Mouse (Mus musculus) liver, embryonic 13.5 days (tissue): ENCODE measurements around the gene Kcnq1. TPM values are rescaled to one million over a fixed set of nuclear protein-coding genes. Genes with fewer than 3 reads are reported as not detected.

Experiments
- ATAC-seq: fragments of 200-750 bp; cut with Nextera tagmentation; 2 replicates; pipeline ENCODE4 v1.8.0; 2017; ENCODE audit warnings: low read depth, mild to moderate bottlenecking, moderate number of reproducible peaks, moderate library complexity
- DNase-seq: peaks from one replicate; pipeline ENCODE4 v3.0.0; 2022
- H3K27ac ChIP-seq: fragments of 300-500 bp; sonication (generic); 2 replicates; pipeline ENCODE4 v1.5.1; 2015; ENCODE audit warnings: moderate library complexity, mild to moderate bottlenecking, inconsistent platforms
- H3K27me3 ChIP-seq: fragments of 300-500 bp; sonication (generic); 2 replicates; pipeline ENCODE4 v1.6.1; 2015; ENCODE audit warnings: mild to moderate bottlenecking, inconsistent platforms
- H3K36me3 ChIP-seq: fragments of 300-500 bp; sonication (generic); 2 replicates; pipeline ENCODE4 v1.6.1; 2015; ENCODE audit warnings: mild to moderate bottlenecking, inconsistent platforms
- H3K4me1 ChIP-seq: fragments of 300-500 bp; sonication (generic); replicated peaks from 2 replicates; pipeline ENCODE4 v1.6.1; 2015; ENCODE audit warnings: inconsistent platforms
- H3K4me2 ChIP-seq: fragments of 300-500 bp; sonication (generic); 2 replicates; pipeline ENCODE4 v1.6.1; 2015; ENCODE audit warnings: inconsistent platforms, mild to moderate bottlenecking, moderate library complexity
- H3K4me3 ChIP-seq: fragments of 300-500 bp; sonication (generic); replicated peaks from 2 replicates; pipeline ENCODE4 v1.5.1; 2015; ENCODE audit warnings: mild to moderate bottlenecking, inconsistent platforms
- H3K9ac ChIP-seq: fragments of 300-500 bp; sonication (generic); 2 replicates; pipeline ENCODE4 v1.6.1; 2015; ENCODE audit warnings: mild to moderate bottlenecking, inconsistent platforms
- H3K9me3 ChIP-seq: fragments of 300-500 bp; sonication (generic); replicated peaks from 2 replicates; pipeline ENCODE4 v1.6.1; 2016; ENCODE audit warnings: inconsistent platforms
- whole genome bisulfite sequencing: fragments of 180-500 bp; shearing (Covaris S2); methylation state at CpG from one replicate; pipeline ENCODE4 v1.1.7; 2015; ENCODE audit not compliant: insufficient replicate concordance; 5-methylcytosine and 5-hydroxymethylcytosine counted together
- polyA plus RNA-seq: library from polyadenylated mRNA; unstranded; fragments of >200 nt; fragmentation: Nextera tagmentation; extraction: Ambion mirVana; gene quantifications from 2 replicates; pipeline ENCODE4 v1.2.1, GENCODE M21; 2015

The Kcnq1 gene
- polyA plus RNA-seq, 1 experiment from 2014 or later = 0.27 TPM

GRCm38 (mm10) chr7:143283625-143284024 is 177.5 kb downstream of the Kcnq1 start:
- 0 out of 2 replicates have a peak, but pooled peaks cover 3% of the 10 kb centered on the region for H3K36me3 ChIP-seq
- H3K4me2 ChIP-seq = no peak overlapping the region
- H3K9ac ChIP-seq = no peak overlapping the region
- no peak overlapping the region for H3K4me3 ChIP-seq
- ATAC-seq = no peak
- no peaks in the 10 kb centered on the region for H3K9me3 ChIP-seq
- peaks cover 76% of the 10 kb centered on the region for H3K4me1 ChIP-seq
- no peaks in the 10 kb centered on the region for H3K27me3 ChIP-seq
- DNase-seq = no peak
- H3K27ac ChIP-seq = no peak overlapping the region
- WGBS = 33% methylated on average over 2 of the region's 2 CpGs

GRCm38 (mm10) chr7:143284866-143285265 is 178.7 kb downstream of the Kcnq1 start:
- no peak overlapping the region for H3K9ac ChIP-seq
- ATAC-seq (no peak), DNase-seq (no peak)
- H3K4me2 ChIP-seq = no peak overlapping the region
- H3K27ac ChIP-seq = no peak overlapping the region; the same call in 1 of the 2 replicates
- no peaks in the 10 kb centered on the region for H3K9me3 ChIP-seq
- no peaks in the 10 kb centered on the region for H3K27me3 ChIP-seq
- H3K4me3 ChIP-seq = no peak overlapping the region
- 28% methylated on average over 1 of the region's 1 CpGs for WGBS
- peaks cover 88% of the 10 kb centered on the region for H3K4me1 ChIP-seq
- 0 out of 2 replicates have a peak, but pooled peaks cover 3% of the 10 kb centered on the region for H3K36me3 ChIP-seq

GRCm38 (mm10) chr7:143285440-143285839 is 179.3 kb downstream of the Kcnq1 start:
- DNase-seq (no peak), ATAC-seq (no peak)
- peaks cover 94% of the 10 kb centered on the region for H3K4me1 ChIP-seq
- no peaks in the 10 kb centered on the region for H3K27me3 ChIP-seq
- 23% methylated on average over 3 of the region's 3 CpGs for WGBS
- no peak overlapping the region for H3K27ac ChIP-seq
- H3K4me3 ChIP-seq = no peak overlapping the region
- no peaks in the 10 kb centered on the region for H3K9me3 ChIP-seq
- 0 out of 2 replicates have a peak, but pooled peaks cover 3% of the 10 kb centered on the region for H3K36me3 ChIP-seq
- H3K4me2 ChIP-seq = no peak overlapping the region
- H3K9ac ChIP-seq = no peak overlapping the region

GRCm38 (mm10) chr7:143286532-143287290 is 180.5 kb downstream of the Kcnq1 start:
- Histone ChIP-seq H3K4me2 (no peak overlapping the region), H3K4me3 (no peak overlapping the region), H3K27me3 (no peaks in the 10 kb centered on the region), H3K9ac (no peak overlapping the region), H3K36me3 (0 out of 2 replicates have a peak, but pooled peaks cover 3% of the 10 kb centered on the region), H3K9me3 (no peaks in the 10 kb centered on the region), H3K4me1 (peaks cover 100% of the 10 kb centered on the region), H3K27ac (peak overlapping the region; percentile 51; the same call in 1 of the 2 replicates)
- ATAC-seq (peak; percentile 61), DNase-seq (no peak)
- 59% methylated on average over 8 of the region's 8 CpGs for WGBS

GRCm38 (mm10) chr7:143288135-143288534 is 182.0 kb downstream of the Kcnq1 start:
- H3K4me2 ChIP-seq = no peak overlapping the region
- H3K4me3 ChIP-seq = no peak overlapping the region
- no peak for DNase-seq
- no peaks in the 10 kb centered on the region for H3K9me3 ChIP-seq
- H3K27me3 ChIP-seq = no peaks in the 10 kb centered on the region
- H3K36me3 ChIP-seq = 0 out of 2 replicates have a peak, but pooled peaks cover 3% of the 10 kb centered on the region
- peak overlapping the region; percentile 24; the same call in 1 of the 2 replicates for H3K27ac ChIP-seq
- 75% methylated on average over 7 of the region's 7 CpGs for WGBS
- no peak overlapping the region for H3K9ac ChIP-seq
- ATAC-seq = no peak
- peaks cover 93% of the 10 kb centered on the region for H3K4me1 ChIP-seq

- no peak overlapping the region for H3K4me3 ChIP-seq
- WGBS = 59% methylated on average over 3 of the region's 3 CpGs
- H3K36me3 ChIP-seq = no peaks in the 10 kb centered on the region
- peak overlapping the region; percentile 47 for H3K27ac ChIP-seq
- H3K4me1 ChIP-seq = peaks cover 86% of the 10 kb centered on the region
- H3K27me3 ChIP-seq = no peaks in the 10 kb centered on the region
- no peak overlapping the region for H3K9ac ChIP-seq
- ATAC-seq = no peak
- H3K9me3 ChIP-seq = no peaks in the 10 kb centered on the region
- no peak overlapping the region for H3K4me2 ChIP-seq
- no peak for DNase-seq
Measured at GRCm38 (mm10) chr7:143289082-143289849, 183.1 kb downstream of the Kcnq1 start.

- Histone ChIP-seq H3K4me2 (peak overlapping the region; percentile 67), H3K9me3 (0 out of 2 replicates have a peak, but pooled peaks cover 5% of the 10 kb centered on the region), H3K4me1 (peaks cover 38% of the 10 kb centered on the region), H3K9ac (peak overlapping the region; percentile 81), H3K27ac (0 out of 2 replicates have a peak overlapping the region, but pooled peaks have one; percentile 82), H3K27me3 (no peaks in the 10 kb centered on the region), H3K36me3 (no peaks in the 10 kb centered on the region), H3K4me3 (peak overlapping the region; percentile 74)
- DNase-seq = no peak
- 40% methylated on average over 20 of the region's 20 CpGs for WGBS
- no peak for ATAC-seq
Measured at GRCm38 (mm10) chr7:143294690-143295355, 188.7 kb downstream of the Kcnq1 start.

GRCm38 (mm10) chr7:143295356-143296000 is 189.3 kb downstream of the Kcnq1 start:
- peak; percentile 17 for DNase-seq

GRCm38 (mm10) chr7:143296001-143296379 is 189.8 kb downstream of the Kcnq1 start:
- Histone ChIP-seq H3K4me1 (peaks cover 27% of the 10 kb centered on the region), H3K4me3 (peak overlapping the region; percentile 74), H3K27me3 (no peaks in the 10 kb centered on the region), H3K27ac (peak overlapping the region; percentile 82), H3K9ac (peak overlapping the region; percentile 81), H3K36me3 (no peaks in the 10 kb centered on the region), H3K9me3 (0 out of 2 replicates have a peak, but pooled peaks cover 5% of the 10 kb centered on the region), H3K4me2 (peak overlapping the region; percentile 67)
- ATAC-seq (peak; percentile 47), DNase-seq (peak; percentile 19)
- WGBS = 39% methylated on average over 20 of the region's 20 CpGs

More at GRCm38 (mm10) chr7:143295356-143296000, 189.3 kb downstream of the Kcnq1 start:
- peak overlapping the region; percentile 67 for H3K4me2 ChIP-seq
- H3K36me3 ChIP-seq = no peaks in the 10 kb centered on the region
- H3K9ac ChIP-seq = peak overlapping the region; percentile 81
- H3K9me3 ChIP-seq = 0 out of 2 replicates have a peak, but pooled peaks cover 5% of the 10 kb centered on the region
- H3K4me3 ChIP-seq = peak overlapping the region; percentile 74
- 54% methylated on average over 47 of the region's 47 CpGs for WGBS
- ATAC-seq = peak; percentile 21; the same call in 1 of the 2 replicates
- no peaks in the 10 kb centered on the region for H3K27me3 ChIP-seq
- H3K27ac ChIP-seq = peak overlapping the region; percentile 82
- peaks cover 32% of the 10 kb centered on the region for H3K4me1 ChIP-seq

- H3K9ac ChIP-seq = peak overlapping the region; percentile 81
- ATAC-seq = peak; percentile 97
- 0 out of 2 replicates have a peak, but pooled peaks cover 5% of the 10 kb centered on the region for H3K9me3 ChIP-seq
- 46% methylated on average over 17 of the region's 17 CpGs for WGBS
- H3K36me3 ChIP-seq = no peaks in the 10 kb centered on the region
- peak overlapping the region; percentile 74 for H3K4me3 ChIP-seq
- H3K4me1 ChIP-seq = peaks cover 23% of the 10 kb centered on the region
- peak overlapping the region; percentile 82 for H3K27ac ChIP-seq
- no peaks in the 10 kb centered on the region for H3K27me3 ChIP-seq
- H3K4me2 ChIP-seq = peak overlapping the region; percentile 67
- DNase-seq = peak; percentile 87
Measured at GRCm38 (mm10) chr7:143296384-143296801, 190.2 kb downstream of the Kcnq1 start.
